Mouse (Mus musculus) lung, postnatal 36 days (tissue): ENCODE measurements at regions not wholly inside any gene's neighbourhood (a gene's known extent, or its start where the extent isn't known, plus 50 kb on each side); places are given as distances from the start of the nearest gene placed in this dataset.

Experiments
- DNase-seq: peaks from one replicate; pipeline ENCODE4 v3.0.0; 2022; ENCODE audit warnings: mixed read lengths

- DNase-seq: no peak
Observed at GRCm38 (mm10) chr14:29784506-29784905, 62.8 kb upstream of the Cacna2d3 start.

- no peak for DNase-seq
Observed at GRCm38 (mm10) chr14:29786431-29786830, 64.8 kb upstream of the Cacna2d3 start.

- no peak for DNase-seq
Observed at GRCm38 (mm10) chr14:29787796-29788195, 66.1 kb upstream of the Cacna2d3 start.

- no peak for DNase-seq
Observed at GRCm38 (mm10) chr14:29788351-29788750, 66.7 kb upstream of the Cacna2d3 start.

DNA sequence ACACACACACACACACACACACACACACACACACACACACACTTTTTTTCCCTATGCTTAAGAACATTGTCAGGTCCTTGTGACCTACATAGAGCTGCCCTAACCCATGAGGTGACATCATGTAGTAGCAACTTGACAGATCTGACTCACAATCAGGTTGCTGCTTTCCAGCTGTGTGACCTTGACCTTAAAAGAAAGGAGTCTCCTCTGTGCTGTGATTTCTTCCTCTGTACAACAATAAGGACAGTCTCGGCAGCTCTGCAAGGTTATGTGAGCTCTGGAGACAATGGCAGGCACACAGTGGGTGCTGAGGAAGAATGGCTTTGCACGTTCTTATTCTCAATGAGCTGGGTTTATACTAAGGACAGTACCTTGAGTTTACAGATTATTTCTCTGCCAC lies 73.7 kb upstream of the Cacna2d3 start:
- DNase-seq: no peak

DNA sequence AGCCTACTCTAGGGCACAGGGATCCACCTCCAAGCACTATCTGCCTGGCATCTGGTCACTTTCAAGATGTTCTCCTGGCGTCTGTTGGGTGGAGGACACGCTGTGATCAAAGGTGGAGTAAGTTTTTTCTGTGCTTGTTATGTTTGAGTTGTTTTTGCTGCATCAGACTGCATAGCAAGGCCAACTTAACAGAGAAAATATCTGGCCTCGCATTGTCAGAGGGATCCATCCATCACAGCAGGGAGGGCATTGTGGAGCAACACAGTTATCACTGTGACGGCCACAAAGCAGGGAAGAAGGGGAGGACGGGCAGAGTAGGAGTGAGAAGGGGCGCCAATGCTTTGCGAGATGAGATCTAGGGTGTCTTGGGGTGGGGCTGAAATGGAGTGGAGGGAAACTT lies 74.7 kb upstream of the Cacna2d3 start:
- no peak for DNase-seq

DNA sequence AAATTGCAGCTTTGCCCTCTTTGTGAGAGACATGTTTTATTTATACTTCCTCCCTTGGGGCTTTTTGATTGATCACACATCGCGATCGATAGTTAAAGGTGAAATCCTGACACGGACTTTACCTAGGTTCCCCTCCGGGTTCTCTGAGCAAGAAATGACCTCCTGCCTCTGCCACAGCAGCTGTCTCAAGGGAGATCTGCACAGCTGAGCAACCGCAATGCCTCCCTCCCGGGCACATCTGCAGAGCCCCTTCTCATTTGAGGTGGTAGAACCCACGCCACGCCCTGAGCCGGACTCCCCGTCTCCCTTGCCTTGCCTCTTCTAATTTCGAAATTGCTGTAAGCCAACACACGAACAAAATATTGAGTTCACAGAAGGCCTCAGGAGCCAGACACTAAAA lies 78.2 kb upstream of the Cacna2d3 start:
- no peak for DNase-seq

- DNase-seq: no peak
Observed at GRCm38 (mm10) chr14:29805234-29805633, 83.6 kb upstream of the Cacna2d3 start.

GRCm38 (mm10) chr14:29807881-29808280 lies 86.2 kb upstream of the Cacna2d3 start:
- no peak for DNase-seq

- DNase-seq: no peak
Observed at GRCm38 (mm10) chr14:29814626-29815025, 93.0 kb upstream of the Cacna2d3 start.

- peak; percentile 29 for DNase-seq
Observed at GRCm38 (mm10) chr14:29817548-29817947, 95.9 kb upstream of the Cacna2d3 start.

DNA sequence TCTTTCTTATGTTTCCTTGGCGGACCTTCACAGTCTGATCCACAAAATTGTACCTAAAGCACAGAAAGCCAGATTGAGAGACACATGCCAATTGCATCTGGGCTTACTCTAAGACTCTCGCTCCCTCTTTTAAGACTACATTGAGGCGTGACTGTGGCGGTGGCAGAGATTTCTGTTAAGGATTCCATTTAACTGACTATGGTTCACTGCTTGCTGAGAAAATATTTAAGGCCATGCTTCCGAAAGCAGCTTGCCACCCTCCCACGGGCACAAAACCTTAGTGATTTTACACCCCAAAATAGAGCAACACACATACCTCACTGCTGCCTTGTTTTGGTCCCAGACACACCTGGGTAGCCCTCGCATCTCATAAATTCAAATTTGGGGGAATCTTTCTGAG lies 96.6 kb upstream of the Cacna2d3 start:
- DNase-seq: no peak

- DNase-seq: no peak
Observed at GRCm38 (mm10) chr14:29818751-29819150, 97.1 kb upstream of the Cacna2d3 start.

- DNase-seq: peak; percentile 1
Observed at GRCm38 (mm10) chr14:29837063-29837462, 115.4 kb upstream of the Cacna2d3 start.

- no peak for DNase-seq
Observed at GRCm38 (mm10) chr14:29839576-29839975, 117.9 kb upstream of the Cacna2d3 start.

GRCm38 (mm10) chr14:29841361-29842117 lies 119.9 kb upstream of the Cacna2d3 start:
- no peak for DNase-seq

DNA sequence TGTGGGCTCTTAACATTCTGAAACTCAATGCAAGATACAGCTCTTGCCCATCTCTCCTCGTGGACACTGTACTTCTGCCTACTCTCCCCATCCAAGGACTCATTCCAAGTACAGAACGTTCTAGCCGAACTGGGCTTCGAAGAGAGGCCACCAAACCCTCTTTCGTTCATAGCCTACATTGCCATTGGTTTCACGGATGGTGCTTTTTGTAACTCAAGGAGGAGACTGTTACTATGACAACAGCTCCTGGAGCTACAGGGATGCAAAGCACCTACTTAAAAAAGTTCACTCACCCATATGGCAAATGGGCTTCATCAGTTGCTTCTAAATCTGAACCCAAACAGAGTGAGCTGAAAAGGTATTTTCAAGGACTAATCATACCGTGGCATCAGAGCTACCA lies 120.4 kb upstream of the Selenok start:
- no peak for DNase-seq

DNA sequence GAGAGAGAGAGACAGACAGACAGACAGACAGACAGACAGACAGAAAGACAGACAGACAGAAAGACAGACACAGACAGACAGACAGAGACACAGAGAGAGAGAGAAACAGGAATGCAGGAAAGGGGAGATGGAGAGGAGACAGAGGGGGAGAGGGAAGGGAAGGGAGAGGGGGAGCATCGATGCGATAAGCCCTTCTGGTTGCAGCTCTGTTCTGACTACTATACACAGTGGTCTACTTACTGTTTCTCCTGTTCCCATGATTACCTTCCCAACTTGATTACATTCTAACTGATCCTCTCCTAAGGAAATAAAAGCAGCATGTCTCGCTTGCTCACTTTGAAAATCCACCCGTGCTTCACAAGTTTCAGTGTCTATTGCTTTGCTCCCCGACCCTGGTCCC lies 116.8 kb upstream of the Selenok start:
- DNase-seq: no peak

DNA sequence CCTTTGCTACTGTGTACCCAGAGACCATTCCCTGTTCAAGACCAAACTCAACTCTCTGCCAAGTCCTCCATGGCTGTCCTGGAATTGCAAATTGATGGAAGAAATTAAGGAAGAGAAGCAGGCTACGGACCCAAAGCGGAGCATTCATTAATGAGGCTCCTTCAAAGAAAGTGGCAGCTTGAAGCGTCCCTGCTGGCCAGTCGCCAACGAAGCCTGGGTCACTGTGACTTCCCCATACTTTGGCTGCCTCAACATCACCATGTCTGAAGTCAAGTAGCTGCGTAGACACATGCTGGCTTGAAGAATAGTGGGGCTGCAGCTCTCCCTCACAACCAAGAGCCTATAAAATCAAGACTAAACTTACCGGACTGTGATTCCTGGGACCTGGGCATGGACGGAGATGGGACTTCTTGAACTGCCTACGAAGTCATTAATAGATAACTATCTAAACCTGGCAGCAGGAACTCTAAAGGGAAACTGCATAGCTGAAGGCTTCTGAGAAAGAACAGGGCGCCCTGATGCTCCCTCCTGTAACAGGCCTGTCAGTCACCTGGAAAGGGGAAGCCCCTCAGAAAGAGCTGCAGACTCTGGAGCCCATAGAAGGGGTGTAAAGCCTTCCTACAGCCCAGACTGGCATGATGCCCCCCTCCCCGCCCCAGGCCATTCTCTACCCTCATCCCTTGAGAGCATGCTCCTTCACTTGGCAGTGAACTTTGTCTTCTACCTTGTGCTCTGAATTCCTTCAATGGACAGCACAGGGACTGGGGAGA lies 116.0 kb upstream of the Selenok start:
- DNase-seq: no peak

- no peak for DNase-seq
Observed at GRCm38 (mm10) chr14:29862032-29862431, 106.1 kb upstream of the Selenok start.

DNA sequence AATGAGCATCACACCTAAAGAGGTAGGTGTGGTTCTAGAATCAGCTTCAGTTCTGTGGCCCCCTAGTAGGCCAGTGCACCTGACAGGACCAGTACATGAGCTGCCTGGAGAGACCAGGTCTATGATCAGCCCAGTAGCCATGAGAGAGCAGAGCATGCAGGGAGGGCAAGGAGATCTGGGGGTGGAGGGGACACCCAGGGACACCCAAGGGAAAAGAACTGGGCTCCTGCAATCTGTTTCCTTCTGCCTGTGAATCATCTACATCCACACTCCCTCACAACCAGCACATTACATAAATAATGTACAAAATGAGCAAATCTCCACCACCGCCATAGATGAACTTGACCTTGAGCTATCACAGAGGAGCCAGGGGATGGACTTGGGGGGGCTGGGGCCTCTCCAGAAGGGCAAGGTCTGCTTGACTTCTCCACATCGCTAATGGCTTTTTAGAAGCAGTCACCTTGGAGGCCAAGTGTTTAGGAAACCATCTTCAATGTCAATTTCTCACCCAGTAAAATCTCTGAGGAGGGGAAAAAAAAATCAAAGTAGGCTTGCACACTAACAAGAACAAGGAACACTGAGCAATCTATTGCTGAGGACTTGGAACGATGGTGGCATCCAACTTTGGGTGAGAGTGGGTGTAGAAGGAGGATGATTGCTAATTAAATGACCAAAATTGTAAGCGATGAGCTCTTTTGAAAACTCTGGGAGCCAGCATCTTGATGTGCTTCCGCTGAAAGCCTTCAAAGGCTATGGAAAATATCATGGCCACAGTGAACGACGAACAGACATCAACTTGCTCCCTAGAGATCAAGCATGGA lies 101.4 kb upstream of the Selenok start:
- DNase-seq: no peak

GRCm38 (mm10) chr14:29867311-29867710 lies 100.8 kb upstream of the Selenok start:
- peak; percentile 35 for DNase-seq

DNA sequence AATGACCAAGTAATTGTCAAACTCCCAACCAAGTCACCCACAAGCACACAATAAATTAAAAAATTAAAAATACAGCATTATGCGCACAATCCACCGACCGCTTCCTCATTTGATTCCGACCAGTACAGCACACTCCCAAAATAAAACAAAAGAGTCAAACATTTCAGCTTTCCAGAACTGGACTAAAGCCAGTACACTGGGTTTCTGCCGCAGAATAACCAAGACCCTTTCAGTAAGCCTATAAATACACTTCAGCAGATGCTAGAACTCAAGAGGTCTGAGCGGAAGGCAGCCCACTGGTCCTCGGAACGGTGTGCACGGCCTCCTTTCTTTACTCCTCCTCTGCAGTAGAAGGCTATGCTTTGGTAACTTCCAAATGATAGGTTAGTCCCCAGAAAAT lies 98.2 kb upstream of the Selenok start:
- no peak for DNase-seq

DNA sequence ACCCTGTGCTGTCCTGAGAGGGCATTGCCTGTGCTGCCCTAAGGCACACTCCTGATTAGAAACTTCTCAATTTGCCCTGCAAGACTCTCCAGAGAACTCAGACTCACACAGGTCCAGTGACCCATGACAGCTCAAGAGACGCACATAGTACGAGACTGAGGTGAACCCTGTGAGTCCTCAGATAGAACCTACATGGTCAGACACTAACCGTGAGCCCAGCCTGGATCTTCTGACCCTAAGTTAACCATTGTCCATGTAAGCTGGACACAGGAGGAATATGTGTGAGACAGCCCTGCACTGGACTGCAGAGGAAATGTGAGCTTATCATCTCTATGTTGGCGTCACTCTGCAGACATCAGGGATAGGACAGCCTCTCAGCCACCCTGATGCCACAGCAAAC lies 91.4 kb upstream of the Selenok start:
- DNase-seq: no peak
